Mouse (Mus musculus) midbrain, postnatal 0 days (tissue): ENCODE data around the gene Lclat1. TPM values are rescaled to one million over a fixed set of nuclear protein-coding genes. Genes with fewer than 3 reads are reported as not detected.

Experiments used
- ATAC-seq: fragments of 200-750 bp; cut with Nextera tagmentation; 2 replicates; pipeline ENCODE4 v1.8.0; 2017; ENCODE audit warnings: moderate number of reproducible peaks, mild to moderate bottlenecking, moderate TSS enrichment, moderate library complexity; ENCODE audit not compliant: low FRiP score
- DNase-seq: peaks from one replicate; pipeline ENCODE4 v3.0.0-alpha.2; 2015; ENCODE audit warnings: low spot score
- H3K27ac ChIP-seq: fragments of 300-500 bp; sonication (generic); 2 replicates; pipeline ENCODE4 v1.5.1; 2014; ENCODE audit warnings: low read depth, mild to moderate bottlenecking, low read length, mixed read lengths
- H3K27me3 ChIP-seq: fragments of 300-500 bp; sonication (generic); 2 replicates; pipeline ENCODE4 v1.6.1; 2014; ENCODE audit warnings: low read length, control low read depth, mixed read lengths; ENCODE audit not compliant: insufficient read depth
- H3K36me3 ChIP-seq: fragments of 300-500 bp; sonication (generic); 2 replicates; pipeline ENCODE4 v1.6.1; 2014; ENCODE audit warnings: low read length, control low read depth, mixed read lengths; ENCODE audit not compliant: insufficient read depth
- H3K4me1 ChIP-seq: fragments of 300-500 bp; sonication (generic); 2 replicates; pipeline ENCODE4 v1.6.1; 2014; ENCODE audit warnings: mild to moderate bottlenecking, control low read depth, antibody characterized with exemption, low read length, mixed read lengths; ENCODE audit not compliant: insufficient read depth
- H3K4me2 ChIP-seq: fragments of 300-500 bp; sonication (generic); 2 replicates; pipeline ENCODE4 v1.6.1; 2014; ENCODE audit warnings: low read depth, mild to moderate bottlenecking, low read length, mixed read lengths; ENCODE audit not compliant: poor library complexity, severe bottlenecking
- H3K4me3 ChIP-seq: fragments of 300-500 bp; sonication (generic); 2 replicates; pipeline ENCODE4 v1.5.1; 2014; ENCODE audit warnings: low read depth, mild to moderate bottlenecking, low read length, moderate library complexity
- H3K9ac ChIP-seq: fragments of 300-500 bp; sonication (generic); replicated peaks from 2 replicates; pipeline ENCODE4 v1.6.1; 2014; ENCODE audit warnings: mild to moderate bottlenecking, low read length, moderate library complexity, mixed read lengths; ENCODE audit not compliant: poor library complexity, severe bottlenecking
- H3K9me3 ChIP-seq: fragments of 300-500 bp; sonication (generic); 2 replicates; pipeline ENCODE4 v1.6.1; 2016; ENCODE audit warnings: low read length, control low read depth
- CTCF ChIP-seq: IDR thresholded peaks from 2 replicates; pipeline ENCODE4 v1.5.1; 2016; ENCODE audit warnings: antibody characterized with exemption, mild to moderate bottlenecking
- WGBS: fragments of 180-500 bp; shearing (Covaris S2); extraction: QIAGEN DNeasy Blood & Tissue Kit; methylation state at CpG from one replicate; pipeline ENCODE4 v1.1.7; 2014; 5-methylcytosine and 5-hydroxymethylcytosine counted together
- polyA plus RNA-seq: library from polyadenylated mRNA; unstranded; fragments of >200 nt; fragmentation: Nextera tagmentation; extraction: Ambion mirVana; gene quantifications from 2 replicates; pipeline ENCODE4 v1.2.1, GENCODE M21; 2015
- total RNA-seq: library from RNA; depleted of rRNA; stranded (reverse); fragments of >200 nt; gene quantifications from 2 replicates; pipeline ENCODE4 v1.2.3, GENCODE M21; 2014

Gene Lclat1
- total and polyA plus RNA-seq, 2 experiments from 2014 or later: 12.4 to 25.6 TPM

DNA sequence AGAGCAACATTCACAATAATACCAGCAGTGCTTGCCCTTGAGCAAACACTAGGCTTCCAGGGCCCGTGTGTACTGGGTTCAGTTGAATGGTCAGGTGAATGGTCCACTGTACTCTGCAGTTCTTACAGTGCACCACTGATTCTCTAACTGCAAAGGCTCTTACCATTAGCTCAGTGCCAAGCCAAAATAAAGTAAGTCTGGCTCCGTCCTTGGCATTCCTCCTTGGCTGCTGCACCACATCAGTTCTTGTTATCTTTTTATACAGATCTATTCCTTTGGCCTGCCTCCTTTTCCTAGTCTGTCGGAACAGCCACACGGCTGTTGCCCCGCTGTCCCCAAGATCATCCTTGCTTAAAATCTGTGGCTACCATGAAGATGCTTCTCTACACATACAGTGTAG is 130.7 kb downstream of the Lclat1 start:
- DNase-seq (no peak), ATAC-seq (no peak)
- TF ChIP-seq CTCF: no peak
- Histone ChIP-seq H3K27me3 (no peaks in the 10 kb centered on the region), H3K27ac (no peak overlapping the region), H3K36me3 (no peaks in the 10 kb centered on the region; the same call in 1 of the 2 replicates), H3K9ac (no peak overlapping the region), H3K4me3 (no peak overlapping the region), H3K4me1 (no peaks in the 10 kb centered on the region), H3K9me3 (no peaks in the 10 kb centered on the region), H3K4me2 (no peak overlapping the region)
- WGBS: 89% methylated on average over 5 of the region's 5 CpGs

DNA sequence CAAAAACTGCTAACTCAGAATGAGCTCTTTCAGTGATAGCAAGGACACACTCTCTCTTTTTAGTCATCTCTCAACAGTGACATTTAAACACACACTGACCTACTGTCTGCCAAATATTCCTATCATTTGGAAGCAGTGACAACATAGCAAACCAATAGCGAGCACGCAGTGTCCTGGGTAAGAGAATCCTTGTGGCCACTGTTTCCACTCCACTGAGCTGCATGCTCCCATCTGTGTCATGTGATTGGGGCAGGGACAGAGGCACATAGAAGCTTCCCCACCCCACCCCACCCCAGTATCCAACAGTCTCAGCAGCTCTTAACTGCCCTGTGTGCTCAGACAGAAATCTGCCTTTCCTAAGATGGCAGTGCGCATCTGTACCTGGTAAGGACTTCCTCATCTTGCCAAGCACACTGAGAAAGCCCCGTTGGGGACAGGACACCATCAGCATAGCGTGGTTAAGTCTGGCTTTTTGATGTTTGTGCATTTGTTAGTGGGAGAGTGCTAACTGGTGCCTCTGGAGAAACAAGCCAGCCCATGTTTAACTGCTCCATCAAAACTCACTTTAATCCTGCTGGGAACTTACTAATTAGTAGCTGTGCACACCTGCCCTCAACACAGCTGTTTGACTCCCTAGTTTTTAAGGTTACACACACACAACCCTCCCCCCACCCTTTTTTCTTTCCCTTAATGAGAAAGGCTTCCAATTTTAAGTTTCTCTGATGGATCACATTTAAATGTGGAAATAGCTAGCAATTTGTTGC is 133.5 kb downstream of the Lclat1 start:
- no peak for TF ChIP-seq CTCF
- H3K9me3 ChIP-seq: no peaks in the 10 kb centered on the region
- H3K4me1 ChIP-seq: no peaks in the 10 kb centered on the region
- H3K27ac ChIP-seq: no peak overlapping the region
- DNase-seq (no peak), ATAC-seq (no peak)
- H3K36me3 ChIP-seq: no peaks in the 10 kb centered on the region; the same call in 1 of the 2 replicates
- H3K9ac ChIP-seq: no peak overlapping the region
- no peaks in the 10 kb centered on the region for H3K27me3 ChIP-seq
- 81% methylated on average over 5 of the region's 5 CpGs for WGBS
- H3K4me3 ChIP-seq: no peak overlapping the region
- no peak overlapping the region for H3K4me2 ChIP-seq

DNA sequence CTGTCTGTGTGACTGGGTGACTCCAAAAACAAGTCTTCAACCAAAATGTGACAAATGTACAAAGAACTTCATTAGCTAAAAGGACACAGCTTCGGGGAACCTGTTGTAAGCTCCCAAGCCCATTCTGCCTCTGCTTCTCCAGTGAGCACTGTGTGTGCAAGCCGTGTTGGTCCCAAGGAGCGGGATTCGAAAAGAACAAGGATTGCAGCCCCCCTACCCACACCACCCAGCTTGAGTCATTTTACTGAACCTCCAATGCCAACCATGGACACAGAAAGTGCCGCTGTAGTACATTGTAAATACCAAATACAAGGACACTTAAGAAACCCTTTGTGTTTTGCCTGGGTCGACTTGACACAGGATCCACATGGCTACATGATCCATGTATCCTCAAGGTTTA is 135.9 kb downstream of the Lclat1 start:
- WGBS: 97% methylated on average over 6 of the region's 6 CpGs
- no peak for TF ChIP-seq CTCF
- Histone ChIP-seq H3K36me3 (no peaks in the 10 kb centered on the region; the same call in 1 of the 2 replicates), H3K4me3 (no peak overlapping the region), H3K27ac (no peak overlapping the region), H3K27me3 (no peaks in the 10 kb centered on the region), H3K9me3 (no peaks in the 10 kb centered on the region), H3K4me2 (no peak overlapping the region), H3K4me1 (no peaks in the 10 kb centered on the region), H3K9ac (no peak overlapping the region)
- DNase-seq: no peak
- ATAC-seq: no peak

DNA sequence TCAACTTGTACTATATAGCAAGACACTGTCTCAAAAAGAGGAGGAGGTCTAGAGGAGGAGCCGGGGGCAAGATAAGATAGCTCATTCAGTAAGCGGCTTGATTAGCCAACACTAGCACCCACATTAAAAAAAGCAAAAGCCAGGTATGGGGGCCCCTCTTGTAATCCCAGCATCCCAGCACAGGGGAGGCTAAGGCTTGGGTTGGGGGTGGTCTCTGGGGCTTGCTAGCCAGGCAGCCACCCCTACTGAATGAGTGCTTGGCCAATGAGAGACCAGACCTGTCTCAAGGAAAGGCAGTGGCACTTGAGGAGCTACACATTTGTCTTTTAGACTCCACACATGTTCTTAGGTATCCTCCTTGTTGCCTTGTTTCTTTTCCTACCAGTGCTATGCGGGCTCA is 136.8 kb downstream of the Lclat1 start:
- H3K4me1 ChIP-seq: no peaks in the 10 kb centered on the region
- DNase-seq: no peak
- 0 out of 2 replicates have a peak, but pooled peaks have one; percentile 22 for ATAC-seq
- no peak overlapping the region for H3K4me2 ChIP-seq
- H3K9me3 ChIP-seq: no peaks in the 10 kb centered on the region
- H3K27me3 ChIP-seq: no peaks in the 10 kb centered on the region
- no peak overlapping the region for H3K9ac ChIP-seq
- TF ChIP-seq CTCF: no peak
- no peaks in the 10 kb centered on the region; the same call in 1 of the 2 replicates for H3K36me3 ChIP-seq
- WGBS: 92% methylated on average over 3 of the region's 3 CpGs
- H3K4me3 ChIP-seq: no peak overlapping the region
- no peak overlapping the region for H3K27ac ChIP-seq

DNA sequence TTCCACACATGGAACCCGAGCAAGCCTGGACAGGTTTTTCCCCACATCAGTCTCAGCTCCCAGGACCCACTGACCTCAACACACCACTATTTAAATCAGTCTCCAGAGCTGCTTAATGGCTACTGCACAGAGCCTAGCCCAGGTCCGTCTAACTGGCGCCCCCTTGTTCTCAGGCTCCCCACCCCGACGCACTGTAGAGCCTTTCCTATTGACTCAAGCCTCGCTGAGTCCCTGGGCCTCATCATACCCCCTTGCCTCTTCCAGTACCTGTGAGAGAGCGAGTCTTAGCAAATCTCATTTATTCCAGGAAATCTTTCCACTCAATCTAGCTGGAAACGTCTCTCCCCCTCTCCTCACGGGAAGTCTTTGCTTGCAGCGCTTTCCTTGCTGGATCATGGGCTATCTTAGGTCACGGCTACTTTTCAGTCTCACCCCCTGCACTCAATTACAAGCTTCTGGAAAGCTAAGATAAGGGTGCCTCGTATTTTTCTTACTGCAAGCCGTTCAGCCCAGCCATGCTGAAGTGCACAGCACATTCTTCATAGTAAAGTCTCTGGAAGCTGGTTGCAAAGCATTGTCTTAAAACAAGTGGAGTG is 137.4 kb downstream of the Lclat1 start:
- 0 out of 2 replicates have a peak, but pooled peaks have one; percentile 3 for TF ChIP-seq CTCF
- ATAC-seq: no peak

DNA sequence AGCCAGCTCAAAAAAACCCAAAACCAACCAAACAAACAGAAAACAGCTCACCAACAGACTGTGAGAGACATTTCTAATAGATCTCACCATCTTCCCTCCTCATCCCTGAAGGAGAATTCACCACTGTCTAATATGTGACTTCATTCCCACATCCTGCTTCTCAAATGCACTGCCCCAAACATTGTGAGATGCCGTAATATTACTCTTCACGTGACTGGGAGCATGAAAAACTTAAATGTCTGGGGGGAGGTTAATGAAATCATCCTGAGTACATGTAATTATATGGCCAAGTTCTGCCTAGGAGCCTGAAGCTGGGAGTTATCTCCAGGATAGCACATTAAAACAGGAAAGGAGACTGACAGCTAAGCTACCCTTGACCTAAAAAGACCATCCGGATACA is 138.3 kb downstream of the Lclat1 start:
- Histone ChIP-seq H3K4me3 (no peak overlapping the region), H3K9ac (no peak overlapping the region), H3K4me2 (no peak overlapping the region), H3K4me1 (no peaks in the 10 kb centered on the region), H3K36me3 (no peaks in the 10 kb centered on the region; the same call in 1 of the 2 replicates), H3K27me3 (no peaks in the 10 kb centered on the region), H3K9me3 (no peaks in the 10 kb centered on the region), H3K27ac (no peak overlapping the region)
- WGBS: 67% methylated on average over 3 of the region's 3 CpGs
- ATAC-seq (no peak), DNase-seq (no peak)
- TF ChIP-seq CTCF: no peak

More for the DNA sequence above, 137.4 kb downstream of the Lclat1 start:
- Histone ChIP-seq H3K4me2 (no peak overlapping the region), H3K9me3 (no peaks in the 10 kb centered on the region), H3K9ac (no peak overlapping the region), H3K36me3 (no peaks in the 10 kb centered on the region; the same call in 1 of the 2 replicates), H3K4me3 (no peak overlapping the region), H3K27ac (no peak overlapping the region), H3K4me1 (no peaks in the 10 kb centered on the region), H3K27me3 (no peaks in the 10 kb centered on the region)
- 65% methylated on average over 13 of the region's 13 CpGs for WGBS
- DNase-seq: no peak
